Mouse (Mus musculus) embryo, embryonic 10.5 days (tissue): ENCODE data around the gene Psmc3.

Experiments used
- DNase-seq: peaks from one replicate; pipeline ENCODE4 v3.0.0-alpha.2; 2015; ENCODE audit warnings: low spot score

Gene Psmc3

DNA sequence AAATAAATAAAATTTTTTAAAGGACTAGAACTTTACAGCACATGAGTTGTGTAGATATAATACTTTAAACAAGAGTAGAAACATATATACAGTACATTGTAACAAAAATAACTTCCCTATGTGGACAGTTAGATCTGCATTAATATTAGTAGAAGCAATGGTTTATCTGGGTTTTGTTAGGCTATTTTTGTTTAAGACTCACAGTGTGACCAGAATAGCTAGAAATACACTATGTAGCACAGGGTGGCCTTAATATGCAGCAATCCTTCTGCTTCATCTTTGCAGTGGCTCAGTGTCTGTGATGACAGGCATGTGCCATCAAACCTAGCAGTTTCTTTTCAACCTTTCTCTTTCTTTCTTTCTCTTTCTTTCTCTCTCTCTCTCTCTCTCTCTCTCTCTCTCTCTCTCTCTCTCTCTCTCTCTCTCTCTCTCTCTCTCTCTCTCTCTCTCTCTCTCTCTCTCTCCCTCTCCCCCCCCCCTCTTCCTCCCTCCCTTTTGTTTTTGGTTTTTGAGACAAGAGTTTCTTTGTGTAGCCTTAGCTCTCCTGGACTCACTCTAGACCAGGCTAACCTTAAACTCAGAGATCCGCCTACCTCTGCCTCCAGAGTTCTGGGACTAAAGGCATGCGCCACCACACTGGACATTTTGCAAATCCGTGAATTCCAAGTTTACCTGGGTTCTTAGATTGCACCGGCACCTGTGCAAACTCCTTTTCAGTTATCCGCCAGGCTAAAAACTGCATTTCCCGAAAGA lies 452 bp upstream of the Psmc3 start:
- no peak for DNase-seq

DNA sequence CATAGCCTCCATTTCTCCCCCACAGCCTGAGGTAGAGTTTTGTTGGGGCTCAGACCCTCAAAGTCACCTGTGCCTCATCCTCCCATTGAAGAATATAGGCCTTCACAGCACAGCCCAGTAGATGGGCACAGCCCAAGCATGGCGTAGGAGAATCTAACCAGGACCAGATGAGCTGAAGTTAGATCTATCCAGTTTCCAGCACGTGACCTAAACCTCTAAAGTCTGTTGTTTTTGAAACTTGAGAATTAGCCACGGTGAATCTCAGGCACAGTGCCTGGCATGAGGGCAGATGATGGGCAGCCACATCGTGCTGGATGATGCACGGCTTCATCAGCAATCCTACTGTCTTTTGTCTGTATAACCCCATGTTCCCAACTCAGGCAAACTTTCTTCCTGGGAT lies 4.6 kb downstream of the Psmc3 start:
- no peak for DNase-seq

DNA sequence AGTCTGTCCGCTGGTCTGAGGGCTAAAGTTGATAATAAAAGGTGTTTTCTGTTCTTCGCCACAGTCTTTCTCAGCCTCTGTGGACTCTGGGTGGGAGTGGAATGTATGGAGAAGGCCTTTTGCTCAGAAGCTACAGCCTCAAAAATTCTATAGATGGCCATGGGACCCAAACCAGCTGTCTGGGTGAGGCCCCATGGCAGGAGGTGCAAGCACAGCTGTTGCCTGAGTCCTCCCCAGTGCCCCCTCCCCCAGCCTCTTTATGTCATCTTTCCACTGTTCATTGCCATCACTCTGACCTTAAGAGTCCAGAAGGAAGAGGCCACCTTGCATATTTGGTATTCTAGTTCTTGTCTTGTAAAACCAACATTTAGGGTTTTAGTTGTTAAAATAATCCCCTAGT lies 5.6 kb downstream of the Psmc3 start:
- DNase-seq = no peak

DNA sequence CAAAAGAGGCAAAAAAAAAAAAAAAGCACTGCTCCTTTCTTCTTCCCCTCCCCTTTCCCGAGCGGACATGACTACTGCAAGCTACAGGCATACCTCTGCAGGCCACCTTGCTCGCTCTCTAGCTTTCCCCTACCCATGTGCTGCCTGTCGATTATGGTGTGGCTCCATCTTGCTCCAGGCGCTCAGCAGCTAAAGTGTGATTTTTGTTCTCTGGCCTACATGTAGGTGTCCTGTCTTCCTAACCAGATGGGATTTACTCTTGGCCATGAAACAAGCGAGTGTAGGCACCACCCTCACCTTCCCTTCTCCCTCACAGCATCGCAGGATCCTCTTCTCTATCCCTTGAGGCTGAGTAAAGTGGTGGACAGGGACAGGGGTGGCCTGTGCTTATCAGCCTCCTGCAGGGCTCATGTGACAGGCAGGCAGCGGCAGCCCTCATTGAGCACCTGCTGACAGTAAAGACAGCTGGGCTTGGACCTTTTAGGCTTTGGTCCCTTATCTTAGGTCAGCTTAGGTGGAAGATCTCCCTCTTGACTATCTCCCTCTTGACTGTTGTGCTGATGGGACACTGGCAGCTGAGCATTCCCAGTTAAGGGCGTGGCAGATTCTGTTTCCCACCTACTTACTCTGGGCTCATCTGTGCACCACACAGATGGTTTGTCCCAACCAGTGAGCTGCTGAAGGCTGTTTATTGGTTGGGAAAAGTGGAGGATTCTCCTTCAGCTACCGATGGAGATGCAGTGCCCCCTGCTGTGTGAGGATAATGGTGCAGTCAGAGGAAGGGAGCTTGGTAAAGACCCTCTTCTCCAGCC lies 6.9 kb downstream of the Psmc3 start:
- DNase-seq = peak; percentile 70

DNA sequence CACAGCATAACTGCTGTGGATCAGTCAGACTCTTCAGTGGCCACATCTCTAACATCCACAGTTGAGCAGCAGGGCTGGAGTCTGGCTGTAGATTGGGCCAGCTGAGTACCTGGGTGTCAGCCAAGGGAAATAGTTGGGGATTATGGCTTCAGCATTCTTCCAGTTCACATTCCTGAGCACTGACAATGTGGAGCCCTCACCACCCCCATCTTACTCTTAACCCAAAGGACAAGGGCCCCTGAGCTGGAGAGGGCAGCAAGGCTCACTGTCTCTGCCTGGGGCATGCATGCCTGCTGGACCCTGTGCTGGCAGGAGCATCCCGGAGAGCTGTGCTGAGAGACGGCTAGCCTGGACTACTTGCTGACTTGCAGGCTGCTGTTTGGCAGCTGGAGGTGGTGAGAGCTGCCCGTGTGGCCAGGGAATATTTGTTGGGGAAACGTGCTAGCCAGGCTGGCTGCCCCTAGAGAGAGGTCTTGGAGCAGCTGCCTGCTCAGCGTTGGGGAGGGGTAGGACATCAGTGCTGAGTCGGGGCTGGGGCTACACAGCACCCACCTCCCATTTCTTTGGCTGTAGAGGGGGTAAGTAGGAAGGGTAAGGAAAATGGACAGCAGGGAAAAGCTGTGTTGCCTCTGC lies 8.2 kb downstream of the Psmc3 start:
- no peak for DNase-seq

DNA sequence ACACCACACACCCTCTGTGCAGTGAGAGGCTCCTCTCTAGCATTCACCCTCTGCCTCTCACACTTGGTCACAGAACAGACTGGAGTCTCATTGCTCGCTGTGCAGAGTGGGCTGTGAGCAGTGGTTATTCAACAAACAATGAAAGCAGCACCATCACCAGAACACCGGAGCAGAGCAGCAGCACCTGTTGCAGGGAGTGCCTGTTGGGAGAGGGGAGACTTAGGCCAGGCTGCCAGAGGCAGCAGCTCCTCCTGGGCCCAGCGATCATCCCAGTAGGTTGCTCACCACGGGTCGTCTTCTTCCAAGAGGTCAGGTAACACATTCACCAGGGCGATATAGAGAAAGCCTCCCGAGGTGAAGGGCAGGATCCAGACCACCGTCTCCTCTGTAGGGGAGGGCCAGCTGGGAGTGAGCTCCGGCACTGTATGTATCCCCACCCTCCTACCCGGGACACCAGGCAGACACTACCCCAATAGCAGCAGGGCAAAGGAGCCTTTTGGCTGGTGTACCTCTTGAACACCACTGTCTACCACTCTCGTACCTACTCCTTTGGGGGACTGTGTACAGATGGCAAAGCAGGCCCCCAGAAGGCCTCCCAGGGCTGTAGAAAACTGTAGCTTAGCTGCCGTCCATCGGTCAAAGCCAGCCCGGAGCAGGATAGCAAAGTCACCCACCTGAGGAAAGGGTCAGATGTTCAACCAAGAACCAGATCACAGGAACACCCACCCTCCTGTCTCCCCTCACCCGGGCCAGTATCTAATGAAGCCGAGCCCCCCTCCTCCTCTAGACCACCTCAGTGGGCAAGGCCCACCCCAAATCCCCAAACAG lies 9.2 kb downstream of the Psmc3 start:
- no peak for DNase-seq

DNA sequence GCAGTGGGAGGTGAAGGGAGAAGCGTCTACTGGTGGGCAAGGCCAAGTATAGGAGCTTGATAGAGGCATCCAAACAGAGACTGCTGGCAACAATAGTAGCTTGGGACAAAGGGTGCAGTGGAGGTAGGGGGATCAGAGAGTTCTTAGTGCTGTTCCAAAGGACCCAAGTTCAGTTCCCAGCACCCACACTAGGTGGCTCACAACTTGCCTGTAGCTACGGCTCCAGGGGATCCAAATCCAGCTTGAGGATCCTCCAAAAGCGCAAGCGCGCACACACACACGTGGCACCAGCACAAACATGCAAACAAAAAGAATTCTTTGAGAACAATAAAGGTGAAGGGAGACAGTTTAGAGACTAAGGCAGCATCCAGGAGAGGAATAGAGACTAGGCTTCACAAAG lies 10.4 kb downstream of the Psmc3 start:
- DNase-seq = no peak

DNA sequence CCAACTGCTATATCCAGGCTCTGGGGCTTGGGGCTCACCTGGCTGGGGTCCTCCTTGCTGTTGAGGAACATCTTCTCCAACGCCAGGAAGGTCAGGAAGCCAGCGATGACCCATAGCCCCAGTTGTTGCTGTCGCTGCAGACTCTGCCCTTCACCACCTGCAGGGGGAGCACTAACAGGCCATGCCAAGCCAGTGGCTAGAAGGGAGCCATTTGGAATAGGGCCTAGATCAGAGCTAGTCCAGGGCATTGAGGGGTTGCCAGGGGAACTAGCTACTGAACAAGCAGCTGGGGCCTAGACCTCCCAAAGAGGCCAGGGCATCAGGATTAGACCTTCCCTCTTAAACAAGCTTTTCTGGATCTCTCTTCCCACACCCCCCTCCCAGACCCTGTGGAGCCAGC lies 11.7 kb downstream of the Psmc3 start:
- peak; percentile 54 for DNase-seq

DNA sequence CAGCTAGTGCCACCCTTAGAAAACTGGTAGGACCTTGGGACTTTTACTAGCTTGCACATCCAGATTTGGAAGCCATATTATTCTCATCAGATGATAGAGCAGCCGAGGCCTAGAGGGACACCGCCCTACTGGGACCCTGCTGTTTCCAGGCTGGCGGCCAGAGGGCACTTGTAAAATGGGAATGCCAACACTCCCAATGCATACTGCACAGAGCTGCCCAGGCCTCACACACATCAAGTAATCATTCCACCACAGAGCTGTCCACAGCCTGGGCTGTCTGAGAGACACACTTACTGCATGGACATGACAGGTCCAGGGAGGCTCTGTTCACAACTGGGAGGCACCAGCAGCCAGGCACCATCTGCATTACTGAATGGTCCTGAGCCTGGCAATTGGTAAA lies 12.6 kb downstream of the Psmc3 start:
- DNase-seq = no peak

DNA sequence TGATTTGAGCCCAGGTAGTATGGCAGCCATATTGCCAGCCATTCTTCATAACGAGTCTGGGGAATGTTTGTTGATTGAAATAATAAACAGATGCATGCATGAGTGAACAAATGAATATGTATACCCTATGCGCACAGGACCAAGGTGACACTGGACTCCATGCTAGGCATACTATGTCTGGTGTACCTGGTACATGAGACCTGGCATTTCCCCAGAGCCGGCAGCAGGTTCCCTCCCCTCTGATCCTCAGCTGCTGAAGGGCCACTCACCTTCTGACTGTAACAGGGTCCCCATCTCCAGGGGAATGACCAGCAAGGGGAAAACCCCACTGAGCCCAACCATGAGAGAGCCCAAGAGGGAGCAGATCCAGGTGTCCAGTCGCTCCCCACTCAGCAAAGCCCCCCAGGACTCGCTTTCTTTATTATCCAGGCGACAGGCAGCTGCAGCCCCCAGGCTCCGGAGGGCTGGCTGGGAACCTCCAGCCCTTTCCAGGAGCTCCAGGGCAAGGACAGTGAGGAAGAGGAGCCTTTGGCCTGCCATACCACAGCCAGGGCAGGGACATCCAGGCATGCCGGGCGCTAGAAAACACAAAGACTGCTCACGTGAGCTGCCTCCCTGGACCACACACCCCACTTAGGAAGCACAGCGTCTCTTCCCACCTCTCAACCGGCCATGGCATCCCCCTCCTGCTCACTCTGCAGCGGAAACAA lies 14.5 kb downstream of the Psmc3 start:
- no peak for DNase-seq

DNA sequence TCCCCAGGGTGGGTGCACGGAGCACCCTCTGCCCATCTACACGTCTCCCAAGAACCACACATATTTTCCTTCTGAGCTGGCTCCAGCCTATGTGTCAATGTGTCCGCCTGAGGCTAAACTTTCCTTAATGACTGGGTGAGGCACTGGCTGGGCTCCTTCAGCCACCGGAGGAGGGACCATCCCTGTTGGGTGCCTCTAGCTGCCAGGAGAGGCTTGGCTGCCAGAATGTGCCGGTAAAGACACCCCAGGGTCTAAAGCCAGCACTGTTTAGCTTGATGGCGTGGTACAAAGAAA lies 15.0 kb downstream of the Psmc3 start:
- no peak for DNase-seq

DNA sequence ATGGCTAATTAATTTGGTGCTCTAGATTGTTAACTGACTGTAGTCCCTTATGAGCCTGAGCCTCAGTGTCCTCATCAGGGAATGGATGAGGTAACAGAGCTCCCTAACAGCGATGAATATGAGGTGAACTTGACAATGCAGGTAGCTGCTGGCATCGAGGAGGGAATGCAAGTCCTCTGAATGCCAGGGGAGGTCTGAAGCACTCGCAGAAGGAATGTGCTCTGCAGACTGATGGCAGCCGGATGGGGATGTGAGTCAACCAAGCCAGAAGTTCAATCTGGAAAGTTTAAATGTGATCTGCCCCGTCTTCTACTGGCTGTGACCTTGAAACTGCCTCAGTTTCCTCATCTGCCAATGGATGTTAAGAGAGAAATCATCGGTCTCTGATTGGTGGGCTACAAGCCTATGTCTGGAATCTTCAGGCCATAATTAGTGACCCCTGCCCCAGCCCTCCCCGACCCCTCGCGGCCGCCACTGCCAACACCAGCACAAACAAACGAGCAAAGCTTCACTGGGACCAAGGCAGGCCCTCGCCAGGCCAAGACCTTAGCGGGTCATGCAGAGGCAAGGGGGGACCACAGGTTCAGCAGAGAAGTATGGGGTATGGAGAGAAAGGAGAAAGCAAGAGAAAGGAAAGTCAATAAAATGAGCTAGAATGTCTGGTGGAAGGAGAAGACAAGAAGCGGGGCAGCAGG lies 15.6 kb downstream of the Psmc3 start:
- DNase-seq = peak; percentile 56

DNA sequence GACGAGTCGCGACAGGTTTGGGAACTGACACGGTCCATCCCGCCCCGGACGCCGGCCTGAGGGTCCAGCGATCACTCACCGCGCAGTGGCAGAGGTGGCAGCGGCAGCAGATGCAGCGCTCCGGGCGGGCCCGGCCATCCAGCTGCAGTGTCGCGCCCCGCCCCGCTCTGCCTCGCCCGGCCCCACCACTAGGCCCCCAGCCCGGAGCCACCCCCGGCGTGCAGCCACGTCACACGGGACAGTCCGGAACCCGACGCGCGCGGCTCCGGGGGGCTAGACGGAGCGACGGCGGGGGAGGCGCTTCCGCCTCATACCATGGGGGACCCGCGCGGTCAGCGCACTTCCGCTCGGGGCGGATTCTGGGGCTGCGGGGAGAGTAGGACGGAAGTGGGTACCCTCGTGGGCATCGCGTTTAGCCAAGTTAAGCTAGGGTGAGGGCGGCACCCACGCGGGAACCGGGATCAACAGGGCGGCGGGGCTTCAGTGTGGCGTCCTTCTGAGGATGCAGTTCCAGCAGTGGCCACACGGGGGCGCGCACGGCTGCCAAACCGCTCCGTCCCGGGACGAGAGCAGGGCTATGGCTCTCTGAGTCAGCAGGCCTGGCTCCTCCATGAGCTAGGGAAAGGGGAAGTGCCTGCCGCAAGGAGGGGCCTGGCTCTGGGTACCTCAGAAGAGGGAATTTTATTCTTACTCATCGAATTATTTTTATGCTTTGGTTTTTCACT lies 16.4 kb downstream of the Psmc3 start, which contains the start of gene Slc39a13:
Gene Slc39a13, minus strand, starts transcription at position 342 of the 725 bp plus-strand sequence.
- peak; percentile 93 for DNase-seq

DNA sequence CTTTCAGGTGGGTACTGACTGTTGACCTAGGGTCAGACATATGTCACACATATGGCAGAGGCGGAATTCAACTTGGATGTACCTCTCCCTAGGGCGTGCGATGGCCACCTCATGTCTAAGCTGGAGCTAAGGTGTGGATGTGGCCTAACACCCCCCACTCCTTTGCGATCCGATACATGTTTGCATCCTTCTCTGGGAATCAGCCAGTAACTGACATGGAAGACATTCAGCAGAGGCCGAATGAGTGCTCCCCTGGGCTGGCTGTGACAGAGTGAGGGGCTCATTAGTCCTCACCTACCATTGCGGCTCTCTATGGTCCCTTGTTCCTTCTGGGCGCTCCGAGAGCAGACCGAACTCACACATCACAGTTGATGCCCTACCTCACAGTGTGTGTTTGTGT lies 17.2 kb downstream of the Psmc3 start:
- no peak for DNase-seq

DNA sequence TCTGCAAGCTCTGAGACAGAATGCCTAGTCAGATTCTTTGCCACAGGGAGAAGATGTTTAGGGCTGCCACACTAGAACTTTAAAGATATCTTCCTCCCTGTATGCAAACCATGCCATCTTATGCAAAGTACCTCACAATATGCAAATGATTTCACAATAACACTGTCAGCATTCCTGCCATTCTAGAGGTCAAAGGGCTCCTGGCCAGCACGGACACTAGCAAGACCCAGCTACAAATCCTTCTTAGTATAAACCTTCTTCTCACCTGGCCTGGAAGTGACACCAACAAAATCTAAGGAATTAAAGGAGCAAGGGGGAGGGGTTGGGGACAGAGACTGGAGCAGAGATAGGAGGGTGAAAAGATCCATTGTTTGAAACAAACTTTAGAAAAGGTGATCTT lies 18.3 kb downstream of the Psmc3 start:
- DNase-seq = no peak

DNA sequence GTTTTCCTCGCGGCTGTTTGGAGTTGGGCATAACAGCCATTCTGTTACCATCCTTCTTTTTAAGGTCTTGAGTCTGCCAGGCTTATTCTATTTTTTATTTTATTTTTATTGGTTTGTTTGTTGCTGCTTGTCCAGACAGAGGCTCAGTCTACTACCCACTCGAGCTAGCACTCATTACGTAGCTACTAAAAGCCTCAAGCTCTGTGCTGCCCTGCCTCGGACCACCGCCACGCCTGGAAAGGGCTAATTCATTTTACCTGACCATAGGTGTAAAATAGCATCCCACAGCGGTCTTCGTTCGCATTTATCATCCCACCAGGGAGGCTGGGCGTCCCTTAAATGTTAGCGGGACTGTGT lies 24.1 kb downstream of the Psmc3 start:
- no peak for DNase-seq

DNA sequence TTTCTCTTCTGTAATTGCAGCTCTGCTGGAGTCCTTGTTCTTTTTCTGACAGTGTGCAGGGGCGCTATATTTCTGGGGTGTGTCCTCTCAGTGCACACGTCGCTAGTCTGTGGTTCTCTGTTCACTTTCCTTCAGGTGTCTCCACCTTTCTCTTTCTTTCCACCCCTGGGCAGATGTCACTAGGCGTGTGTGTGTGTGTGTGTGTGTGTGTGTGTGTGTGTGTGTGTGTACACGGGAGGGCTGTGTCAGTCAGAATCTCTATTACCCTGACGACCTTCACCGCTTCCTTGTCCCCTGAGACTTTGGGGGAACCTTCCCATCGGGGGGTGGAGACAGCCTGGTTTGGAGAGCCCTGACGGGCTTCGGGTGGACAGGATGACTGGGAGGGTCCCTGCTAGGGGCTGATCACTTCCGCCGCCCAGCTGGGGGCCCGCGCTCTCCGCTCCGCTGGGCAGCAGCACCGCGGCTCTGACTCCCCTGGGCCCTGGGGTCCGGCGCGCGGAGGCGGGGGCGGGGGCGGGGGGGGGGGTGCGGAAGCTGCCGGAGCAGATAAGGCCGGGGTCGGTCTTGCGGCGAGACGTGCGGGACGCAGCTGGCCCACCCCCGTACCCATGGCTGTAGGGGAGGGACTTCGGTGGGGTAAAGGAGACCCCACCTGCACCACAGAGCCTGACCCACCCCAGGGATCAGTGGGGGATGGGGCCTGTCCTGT lies 24.7 kb downstream of the Psmc3 start:
- peak; percentile 27 for DNase-seq

DNA sequence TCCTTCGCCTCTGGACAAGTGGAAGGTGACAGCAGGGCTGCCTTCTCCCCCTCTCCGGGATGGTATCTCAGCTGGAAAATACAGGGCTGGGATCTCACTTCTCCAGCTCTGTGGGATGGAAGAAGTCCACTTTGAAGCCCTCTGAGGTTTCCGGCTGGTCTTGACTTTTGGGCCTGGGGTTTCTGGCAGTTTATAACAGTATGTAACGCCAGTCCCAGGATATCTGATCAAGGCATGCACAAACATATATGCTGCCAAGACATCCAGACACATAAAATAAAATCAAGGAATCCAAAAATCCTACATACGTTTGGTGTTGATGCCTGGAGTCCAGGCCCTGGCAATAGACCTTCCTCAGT lies 25.2 kb downstream of the Psmc3 start:
- peak; percentile 21 for DNase-seq

DNA sequence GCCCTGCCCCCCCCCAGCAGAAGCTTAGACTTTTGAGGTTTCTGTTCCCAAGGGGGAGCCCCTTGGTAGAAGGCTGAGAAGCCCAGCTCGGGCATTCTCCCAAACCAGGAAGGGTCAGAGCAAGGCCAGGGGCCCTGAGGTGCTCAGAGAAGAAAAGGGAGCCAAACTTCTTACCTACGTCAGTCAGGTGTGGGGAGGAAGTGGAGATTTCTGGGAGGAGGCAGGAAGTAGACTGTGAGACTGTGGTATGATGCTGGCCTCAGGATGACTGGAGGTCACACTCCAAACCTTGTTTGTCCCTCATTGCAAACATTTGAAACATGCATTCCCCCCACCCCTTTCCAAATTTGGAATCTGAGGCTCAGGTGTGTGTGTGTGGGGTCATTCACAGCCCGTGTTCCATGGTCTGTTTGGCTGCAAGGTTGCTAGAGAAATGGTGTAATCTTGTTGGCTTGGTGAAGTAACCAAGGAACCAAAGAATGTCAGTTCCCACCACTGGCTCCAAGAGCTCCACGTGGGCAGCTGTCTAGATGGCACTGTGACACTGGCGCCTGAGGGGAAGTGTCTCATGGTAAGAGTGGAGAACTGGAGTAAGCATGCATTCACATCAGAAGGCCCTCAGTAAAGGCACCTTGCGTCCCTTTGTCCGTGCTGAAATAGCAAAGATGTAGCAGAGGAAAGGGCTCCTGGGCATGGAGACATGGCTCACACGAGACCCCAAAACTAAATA lies 27.1 kb downstream of the Psmc3 start:
- DNase-seq = no peak
